9 mouse cellular contexts compared by ENCODE assay signal in genomic region chr9:63779950-63780887, GRCm38 (mm10). TPM values are rescaled to one million over a fixed set of nuclear protein-coding genes. Genes with fewer than 3 reads are reported as not detected.
DNase-seq lines count a peak whose midpoint lies in the region; ATAC-seq and TF ChIP-seq lines count a peak whose summit lies in the region.
"Had no signal": no experiment of that assay in that cellular context is flagged by ENCODE, and none has a peak within 500 bp of the region (broad histone marks: within the 10 kb centered on the region; RNA-seq: fewer than 3 reads in every experiment).

No protein-coding gene starts in this region.

- H3K4me2 ChIP-seq in forebrain, embryonic 16.5 days (ENCODE audit: low read length), result no peak overlapping the region
- no peak overlapping the region for H3K4me2 ChIP-seq in forebrain, embryonic 12.5 days
- peak overlapping the region; percentile 28 for H3K4me2 ChIP-seq in embryonic facial prominence, embryonic 12.5 days (replicated peaks)
- no peak overlapping the region for H3K4me2 ChIP-seq in heart, postnatal 0 days (ENCODE audit: low read depth, low read length)

- peaks cover 8% of the 10 kb centered on the region for H3K4me1 ChIP-seq in forebrain, embryonic 16.5 days (replicated peaks; ENCODE audit: control insufficient read depth, insufficient read depth, low read length)
- H3K4me1 ChIP-seq in forebrain, embryonic 12.5 days, result peaks cover 25% of the 10 kb centered on the region
- peaks cover 29% of the 10 kb centered on the region for H3K4me1 ChIP-seq in embryonic facial prominence, embryonic 12.5 days
- peaks cover 15% of the 10 kb centered on the region for H3K4me1 ChIP-seq in heart, postnatal 0 days (ENCODE audit: control insufficient read depth, insufficient read depth)

- no peaks in the 10 kb centered on the region for H3K9me3 ChIP-seq in forebrain, embryonic 16.5 days (ENCODE audit: control insufficient read depth, low read length)
- no peaks in the 10 kb centered on the region for H3K9me3 ChIP-seq in forebrain, embryonic 12.5 days
- H3K9me3 ChIP-seq in embryonic facial prominence, embryonic 12.5 days, result no peaks in the 10 kb centered on the region
- H3K9me3 ChIP-seq in heart, postnatal 0 days (replicated peaks; ENCODE audit: control insufficient read depth, low read length), result no peaks in the 10 kb centered on the region

- peak; percentile 53 for DNase-seq in heart, postnatal 0 days (ENCODE audit: low spot score)
- peak; percentile 81 to 94 for DNase-seq in left cerebral cortex, adult 9 months (ENCODE audit: low spot score in 2 of 2)
- DNase-seq in lung, postnatal 4 days, result peak; percentile 36 to 61
- DNase-seq in adrenal gland, postnatal 25 days, result no peak

- no peak overlapping the region for H3K4me3 ChIP-seq in forebrain, embryonic 16.5 days (replicated peaks; ENCODE audit: low read length)
- no peak overlapping the region for H3K4me3 ChIP-seq in forebrain, embryonic 12.5 days (replicated peaks)
- H3K4me3 ChIP-seq in embryonic facial prominence, embryonic 12.5 days, result no peak overlapping the region
- H3K4me3 ChIP-seq in heart, postnatal 0 days (ENCODE audit: low read depth, low read length), result no peak overlapping the region

- WGBS in forebrain, embryonic 16.5 days, result 51% methylated on average over 17 of the region's 17 CpGs
- 61% methylated on average over 17 of the region's 17 CpGs for WGBS in forebrain, embryonic 12.5 days
- WGBS in embryonic facial prominence, embryonic 12.5 days, result 17% methylated on average over 17 of the region's 17 CpGs
- WGBS in heart, postnatal 0 days, result 21% methylated on average over 17 of the region's 17 CpGs

- no peak overlapping the region for H3K27ac ChIP-seq in forebrain, embryonic 16.5 days (ENCODE audit: low read length)
- H3K27ac ChIP-seq in forebrain, embryonic 12.5 days, result no peak overlapping the region
- peak overlapping the region; percentile 86 for H3K27ac ChIP-seq in embryonic facial prominence, embryonic 12.5 days
- H3K27ac ChIP-seq in heart, postnatal 0 days (ENCODE audit: low read depth), result peak overlapping the region; percentile 44; the same call in 1 of the 2 replicates

- peak; percentile 31; the same call in 1 of the 2 replicates for ATAC-seq in forebrain, embryonic 16.5 days
- no peak for ATAC-seq in forebrain, embryonic 12.5 days (ENCODE audit: low FRiP score)
- no peak for ATAC-seq in embryonic facial prominence, embryonic 12.5 days (ENCODE audit: insufficient number of reproducible peaks, insufficient read depth, low FRiP score, low TSS enrichment)
- peak; percentile 48; the same call in 1 of the 2 replicates for ATAC-seq in heart, postnatal 0 days (ENCODE audit: insufficient read depth, low read depth)
- no peak for ATAC-seq in CD4-positive, CD25-positive, alpha-beta regulatory T cell, adult 4 months

- no peaks in the 10 kb centered on the region for H3K27me3 ChIP-seq in forebrain, embryonic 16.5 days (replicated peaks; ENCODE audit: control insufficient read depth, insufficient read depth, low read length)
- 0 out of 2 replicates have a peak, but pooled peaks cover 5% of the 10 kb centered on the region for H3K27me3 ChIP-seq in forebrain, embryonic 12.5 days
- H3K27me3 ChIP-seq in embryonic facial prominence, embryonic 12.5 days, result 0 out of 2 replicates have a peak, but pooled peaks cover 2% of the 10 kb centered on the region
- H3K27me3 ChIP-seq in heart, postnatal 0 days (ENCODE audit: control insufficient read depth, insufficient read depth, low read length), result peaks cover 3% of the 10 kb centered on the region; the same call in 1 of the 2 replicates
- H3K27me3 ChIP-seq: CH12.LX had no signal

- H3K36me3 ChIP-seq in forebrain, embryonic 16.5 days (ENCODE audit: control insufficient read depth, insufficient read depth), result no peaks in the 10 kb centered on the region
- no peaks in the 10 kb centered on the region for H3K36me3 ChIP-seq in forebrain, embryonic 12.5 days (replicated peaks)
- no peaks in the 10 kb centered on the region for H3K36me3 ChIP-seq in embryonic facial prominence, embryonic 12.5 days
- no peaks in the 10 kb centered on the region for H3K36me3 ChIP-seq in heart, postnatal 0 days (replicated peaks; ENCODE audit: control insufficient read depth, insufficient read depth, low read length)

- TF ChIP-seq CTCF in heart, postnatal 0 days (IDR thresholded peaks at IDR 0.05; ENCODE audit: low read depth), result no peak

- TF ChIP-seq EP300 in heart, postnatal 0 days (IDR thresholded peaks at IDR 0.05; ENCODE audit: low read depth), result no peak

- H3K9ac ChIP-seq in forebrain, embryonic 16.5 days (replicated peaks; ENCODE audit: low read depth, low read length), result no peak overlapping the region
- no peak overlapping the region for H3K9ac ChIP-seq in forebrain, embryonic 12.5 days
- H3K9ac ChIP-seq in embryonic facial prominence, embryonic 12.5 days, result peak overlapping the region; percentile 36; the same call in 1 of the 2 replicates
- H3K9ac ChIP-seq in heart, postnatal 0 days (replicated peaks; ENCODE audit: low read depth, low read length), result no peak overlapping the region

RNA-seq across cellular contexts. Expression of gene Smad3, which starts 22.4 kb away (rescaled TPM):
- 7.4 and 7.8 TPM in 2 replicates for polyA plus RNA-seq in forebrain, embryonic 16.5 days (2015; fragmentation: Nextera tagmentation; extraction: Ambion mirVana)
- 23.1 and 23.6 TPM in 2 replicates for polyA plus RNA-seq in forebrain, embryonic 12.5 days (2016; fragmentation: Nextera tagmentation; extraction: Ambion mirVana)
- polyA plus RNA-seq in embryonic facial prominence, embryonic 12.5 days (2016; fragmentation: Nextera tagmentation; extraction: Ambion mirVana), result 37.4 and 38.6 TPM in 2 replicates
- total RNA-seq in heart, postnatal 0 days (2014; rRNA removed; ENCODE audit: low replicate concordance), result 25.9 and 30.2 TPM in 2 replicates
- 6.0 and 6.4 TPM in 2 replicates for polyA plus RNA-seq in heart, postnatal 0 days (2015; fragmentation: Nextera tagmentation; extraction: Ambion mirVana)
- polyA plus RNA-seq in CD4-positive, CD25-positive, alpha-beta regulatory T cell, adult 4 months (2017; shearing (Covaris generic)), result 10 to 100 TPM; 15.6 to 36.9 TPM
- total RNA-seq in adrenal gland, postnatal 25 days (2021), result 36.2 and 46.0 TPM in 2 replicates

Comparison
In these comparisons a context has a peak if more than half of its experiments do, and no peak if none do; other contexts are left out.
1. ATAC-seq: peak in forebrain, embryonic 16.5 days (single experiment) and heart, postnatal 0 days (single experiment); none in forebrain, embryonic 12.5 days (single experiment), embryonic facial prominence, embryonic 12.5 days (single experiment) and CD4-positive, CD25-positive, alpha-beta regulatory T cell, adult 4 months (single experiment).
2. H3K27ac ChIP-seq: peak in embryonic facial prominence, embryonic 12.5 days (single experiment) and heart, postnatal 0 days (single experiment); none in forebrain, embryonic 16.5 days (single experiment) and forebrain, embryonic 12.5 days (single experiment).